Mouse (Mus musculus): ENCODE data around the gene Slc25a23.

DNA sequence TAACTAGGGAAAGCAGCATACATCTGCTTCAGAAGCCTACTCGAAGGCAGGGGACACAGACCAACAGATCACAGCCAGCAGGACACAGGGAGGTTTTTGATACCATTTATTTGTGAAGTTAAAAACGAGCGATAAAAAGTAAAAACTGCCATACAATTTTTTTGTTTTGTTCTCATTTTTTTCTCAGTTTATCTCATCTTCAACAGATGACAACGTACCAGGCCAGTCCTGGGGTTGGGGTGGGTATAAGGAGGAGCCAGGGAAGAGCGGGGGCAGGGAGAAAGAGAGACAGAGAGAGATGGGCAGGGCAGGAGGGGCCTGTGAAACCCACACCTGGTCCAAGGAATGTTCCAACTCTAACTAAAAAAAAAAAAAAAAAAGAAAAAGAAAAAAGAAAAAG lies 38.7 kb downstream of the Slc25a23 start:
- TF ChIP-seq CTCF (IDR thresholded peaks at IDR 0.05; ENCODE audit: control insufficient read depth, insufficient read depth, low read length) (no peak), POLR2A (IDR thresholded peaks at IDR 0.05; ENCODE audit: borderline replicate concordance, control insufficient read depth, low read depth, low read length) (no peak)

Measured in bone marrow, adult 2 months (tissue).